Mouse (Mus musculus) activated CD4-positive, CD25-positive, alpha-beta regulatory T cell, adult 4 months (primary cell): ENCODE data around the gene Fbxo41. TPM values are rescaled to one million over a fixed set of nuclear protein-coding genes. Genes with fewer than 3 reads are reported as not detected.
A peak's percentile ranks its signal among the peaks of the same experiment; 100 is the strongest.
"Not testable (repeated sequence)": the region's sequence is repeated elsewhere in the genome, so short reads cannot be mapped to it uniquely, and the experiment has no call there.

Source experiments
- ATAC-seq: one replicate; pipeline ENCODE4 v1.8.0; 2017
- polyA plus RNA-seq, 2 experiments: library from polyadenylated mRNA; unstranded; fragments of 100-300 nt; shearing (Covaris generic); gene quantifications; one replicate each; pipeline ENCODE4 v1.2.1; 2017

Fbxo41 gene
- polyA plus RNA-seq, 2 experiments from 2014 or later, result 0.05 TPM; not detected in 1

GRCm38 (mm10) chr6:85490252-85490651 is 12.5 kb downstream of the Fbxo41 start:
- ATAC-seq, result no peak

GRCm38 (mm10) chr6:85489717-85490116 is 13.1 kb downstream of the Fbxo41 start:
- ATAC-seq, result no peak

- ATAC-seq, result no peak
Measured at GRCm38 (mm10) chr6:85488510-85488909, 14.3 kb downstream of the Fbxo41 start.

GRCm38 (mm10) chr6:85485738-85486137 is 17.1 kb downstream of the Fbxo41 start:
- ATAC-seq, result no peak

GRCm38 (mm10) chr6:85483843-85484721 is 18.7 kb downstream of the Fbxo41 start:
- peak; percentile 43 for ATAC-seq

GRCm38 (mm10) chr6:85480685-85481084 is 22.1 kb downstream of the Fbxo41 start:
- ATAC-seq, result no peak

GRCm38 (mm10) chr6:85479979-85480378 is 22.8 kb downstream of the Fbxo41 start:
- no peak for ATAC-seq

- ATAC-seq, result no peak
Measured at GRCm38 (mm10) chr6:85478416-85478815, 24.4 kb downstream of the Fbxo41 start.

- no peak for ATAC-seq
Measured at GRCm38 (mm10) chr6:85477366-85477917, 25.4 kb downstream of the Fbxo41 start.

- no peak for ATAC-seq
Measured at GRCm38 (mm10) chr6:85475581-85475980, 27.2 kb downstream of the Fbxo41 start.

- no peak for ATAC-seq
Measured at GRCm38 (mm10) chr6:85472542-85472941, 30.3 kb downstream of the Fbxo41 start.

- no peak for ATAC-seq
Measured at GRCm38 (mm10) chr6:85471962-85472361, 30.8 kb downstream of the Fbxo41 start.

GRCm38 (mm10) chr6:85469660-85470430 is 32.9 kb downstream of the Fbxo41 start:
- no peak for ATAC-seq

GRCm38 (mm10) chr6:85465381-85465780 is 37.4 kb downstream of the Fbxo41 start:
- no peak for ATAC-seq

- ATAC-seq, result no peak
Measured at GRCm38 (mm10) chr6:85459621-85460020, 43.2 kb downstream of the Fbxo41 start.

- ATAC-seq, result no peak
Measured at GRCm38 (mm10) chr6:85452816-85453215, 50.0 kb downstream of the Fbxo41 start.

- no peak for ATAC-seq
Measured at GRCm38 (mm10) chr6:85452411-85452665, 50.5 kb downstream of the Fbxo41 start.

- peak; percentile 51 for ATAC-seq
Measured at GRCm38 (mm10) chr6:85451664-85452410, 51.0 kb downstream of the Fbxo41 start, which contains the start of gene Pradc1. Pradc1 (minus strand) TSS chr6:85451970.

- ATAC-seq, result peak; percentile 85
Measured at GRCm38 (mm10) chr6:85450697-85451663, 51.8 kb downstream of the Fbxo41 start, which contains the start of gene Cct7. Cct7 (plus strand) TSS chr6:85451514.

- ATAC-seq, result not testable (repeated sequence)
Measured at GRCm38 (mm10) chr6:85450140-85450539, 52.7 kb downstream of the Fbxo41 start.

- ATAC-seq, result no peak
Measured at GRCm38 (mm10) chr6:85447351-85447750, 55.4 kb downstream of the Fbxo41 start.
